Mouse (Mus musculus) kidney, embryonic 14.5 days (tissue): ENCODE data around the gene Serpinf2. TPM values are rescaled to one million over a fixed set of nuclear protein-coding genes. Genes with fewer than 3 reads are reported as not detected.

ENCODE experiments used
- ATAC-seq: fragments of 200-750 bp; cut with Nextera tagmentation; 2 replicates; pipeline ENCODE4 v1.8.0; 2017; ENCODE audit warnings: moderate number of reproducible peaks, mild to moderate bottlenecking, moderate TSS enrichment, moderate library complexity; ENCODE audit not compliant: low FRiP score, low TSS enrichment
- H3K27ac ChIP-seq: fragments of 300-500 bp; sonication (generic); 2 replicates; pipeline ENCODE4 v1.5.1; 2014; ENCODE audit warnings: low read depth, mild to moderate bottlenecking, low read length, moderate library complexity, mixed read lengths
- H3K27me3 ChIP-seq: fragments of 300-500 bp; sonication (generic); 2 replicates; pipeline ENCODE4 v1.6.1; 2014; ENCODE audit warnings: mild to moderate bottlenecking, low read length; ENCODE audit not compliant: control insufficient read depth, insufficient read depth
- H3K36me3 ChIP-seq: fragments of 300-500 bp; sonication (generic); 2 replicates; pipeline ENCODE4 v1.6.1; 2014; ENCODE audit warnings: low read length, mixed read lengths; ENCODE audit not compliant: control insufficient read depth, insufficient read depth
- H3K4me1 ChIP-seq: fragments of 300-500 bp; sonication (generic); 2 replicates; pipeline ENCODE4 v1.6.1; 2014; ENCODE audit warnings: low read length, mixed read lengths; ENCODE audit not compliant: control insufficient read depth, insufficient read depth
- H3K4me2 ChIP-seq: fragments of 300-500 bp; sonication (generic); replicated peaks from 2 replicates; pipeline ENCODE4 v1.6.1; 2014; ENCODE audit warnings: low read depth, mild to moderate bottlenecking, low read length
- H3K4me3 ChIP-seq: fragments of 300-500 bp; sonication (generic); 2 replicates; pipeline ENCODE4 v1.5.1; 2014; ENCODE audit warnings: mild to moderate bottlenecking, low read length
- H3K9ac ChIP-seq: fragments of 300-500 bp; sonication (generic); 2 replicates; pipeline ENCODE4 v1.6.1; 2014; ENCODE audit warnings: low read depth, mild to moderate bottlenecking, low read length, moderate library complexity
- H3K9me3 ChIP-seq: fragments of 300-500 bp; sonication (generic); 2 replicates; pipeline ENCODE4 v1.6.1; 2016; ENCODE audit warnings: low read length; ENCODE audit not compliant: control insufficient read depth
- WGBS: fragments of 180-500 bp; shearing (Covaris S2); extraction: QIAGEN DNeasy Blood & Tissue Kit; methylation state at CpG from one replicate; pipeline ENCODE4 v1.1.7; 2014; 5-methylcytosine and 5-hydroxymethylcytosine counted together
- polyA plus RNA-seq: library from polyadenylated mRNA; unstranded; fragments of >200 nt; fragmentation: Nextera tagmentation; extraction: Ambion mirVana; gene quantifications from 2 replicates; pipeline ENCODE4 v1.2.1, GENCODE M21; 2014

Serpinf2 gene
- polyA plus RNA-seq, 1 experiment from 2014 or later: 8.4 TPM

DNA sequence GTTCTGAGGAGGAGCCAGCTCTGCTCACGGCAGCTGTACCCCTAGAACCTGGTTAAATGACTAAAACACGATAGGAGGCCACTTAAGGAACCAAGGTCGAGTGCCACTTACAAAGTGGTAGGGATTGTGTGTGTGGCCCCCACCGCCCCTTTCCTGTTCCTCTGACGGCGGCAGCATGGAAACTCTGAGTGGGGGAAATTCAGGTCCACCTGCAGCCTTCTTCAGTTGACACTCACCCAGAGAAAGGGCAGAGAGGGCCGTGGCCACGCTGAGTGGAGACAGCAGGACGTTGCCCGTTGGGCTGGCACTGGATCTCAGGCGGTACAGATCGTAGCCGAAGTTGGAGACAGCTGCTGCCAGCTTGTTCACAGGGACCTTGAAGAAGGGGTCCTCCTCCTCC, 23.4 kb downstream of the Serpinf2 start:
- Histone ChIP-seq H3K4me3 (no peak overlapping the region), H3K27me3 (no peaks in the 10 kb centered on the region), H3K27ac (no peak overlapping the region), H3K9me3 (no peaks in the 10 kb centered on the region), H3K4me2 (no peak overlapping the region), H3K4me1 (peaks cover 7% of the 10 kb centered on the region), H3K9ac (no peak overlapping the region), H3K36me3 (peaks cover 11% of the 10 kb centered on the region; the same call in 1 of the 2 replicates)
- 88% methylated on average over 13 of the region's 13 CpGs for WGBS
- no peak for ATAC-seq

DNA sequence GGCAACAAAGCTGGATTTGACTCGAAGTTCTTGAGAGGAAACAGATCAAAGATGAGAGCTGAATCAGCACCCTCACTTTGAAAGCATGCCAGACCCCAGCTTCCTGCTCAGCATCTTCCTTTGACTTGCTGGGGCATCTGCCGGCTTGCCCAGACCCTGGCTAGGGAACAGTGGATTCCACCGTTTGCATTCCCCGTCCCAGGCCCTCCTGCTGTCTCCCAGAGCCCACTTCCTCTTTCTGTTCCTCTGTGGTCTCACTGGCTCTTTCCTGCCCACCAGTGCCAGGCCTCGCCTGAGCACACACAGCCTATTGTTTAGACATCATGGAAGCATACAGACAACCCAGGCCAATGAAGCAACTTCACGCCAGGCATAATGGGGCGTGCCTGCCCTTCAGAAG, 24.3 kb downstream of the Serpinf2 start:
- Histone ChIP-seq H3K36me3 (peaks cover 11% of the 10 kb centered on the region; the same call in 1 of the 2 replicates), H3K9me3 (no peaks in the 10 kb centered on the region), H3K27ac (no peak overlapping the region), H3K4me1 (no peaks in the 10 kb centered on the region), H3K4me3 (no peak overlapping the region), H3K27me3 (no peaks in the 10 kb centered on the region), H3K9ac (no peak overlapping the region), H3K4me2 (no peak overlapping the region)
- no peak for ATAC-seq
- 72% methylated on average over 7 of the region's 7 CpGs for WGBS

DNA sequence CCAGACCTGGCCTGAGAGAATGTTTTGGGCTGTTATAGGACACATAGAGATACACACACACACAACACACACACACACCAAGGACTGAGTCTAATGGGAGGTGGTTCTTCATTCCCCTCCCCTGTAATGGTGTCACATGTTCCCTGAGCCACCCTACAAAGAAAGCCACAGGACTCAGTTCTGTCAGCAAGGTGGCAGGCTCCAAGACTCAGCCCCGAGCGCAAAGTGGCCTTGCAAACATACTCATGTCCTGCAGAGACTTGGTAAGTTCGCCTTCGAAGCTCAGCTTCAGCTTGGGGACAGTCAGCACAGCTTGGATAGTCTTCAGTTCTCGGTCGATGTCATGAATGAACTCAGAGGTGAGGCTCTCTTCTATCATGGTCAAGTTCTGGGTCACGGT, 28.8 kb downstream of the Serpinf2 start:
- no peaks in the 10 kb centered on the region for H3K27me3 ChIP-seq
- no peaks in the 10 kb centered on the region for H3K4me1 ChIP-seq
- WGBS: 88% methylated on average over 7 of the region's 7 CpGs
- no peak overlapping the region for H3K4me3 ChIP-seq
- no peak overlapping the region for H3K4me2 ChIP-seq
- peaks cover 7% of the 10 kb centered on the region; the same call in 1 of the 2 replicates for H3K36me3 ChIP-seq
- no peak for ATAC-seq
- no peaks in the 10 kb centered on the region for H3K9me3 ChIP-seq
- H3K9ac ChIP-seq: no peak overlapping the region
- H3K27ac ChIP-seq: no peak overlapping the region

DNA sequence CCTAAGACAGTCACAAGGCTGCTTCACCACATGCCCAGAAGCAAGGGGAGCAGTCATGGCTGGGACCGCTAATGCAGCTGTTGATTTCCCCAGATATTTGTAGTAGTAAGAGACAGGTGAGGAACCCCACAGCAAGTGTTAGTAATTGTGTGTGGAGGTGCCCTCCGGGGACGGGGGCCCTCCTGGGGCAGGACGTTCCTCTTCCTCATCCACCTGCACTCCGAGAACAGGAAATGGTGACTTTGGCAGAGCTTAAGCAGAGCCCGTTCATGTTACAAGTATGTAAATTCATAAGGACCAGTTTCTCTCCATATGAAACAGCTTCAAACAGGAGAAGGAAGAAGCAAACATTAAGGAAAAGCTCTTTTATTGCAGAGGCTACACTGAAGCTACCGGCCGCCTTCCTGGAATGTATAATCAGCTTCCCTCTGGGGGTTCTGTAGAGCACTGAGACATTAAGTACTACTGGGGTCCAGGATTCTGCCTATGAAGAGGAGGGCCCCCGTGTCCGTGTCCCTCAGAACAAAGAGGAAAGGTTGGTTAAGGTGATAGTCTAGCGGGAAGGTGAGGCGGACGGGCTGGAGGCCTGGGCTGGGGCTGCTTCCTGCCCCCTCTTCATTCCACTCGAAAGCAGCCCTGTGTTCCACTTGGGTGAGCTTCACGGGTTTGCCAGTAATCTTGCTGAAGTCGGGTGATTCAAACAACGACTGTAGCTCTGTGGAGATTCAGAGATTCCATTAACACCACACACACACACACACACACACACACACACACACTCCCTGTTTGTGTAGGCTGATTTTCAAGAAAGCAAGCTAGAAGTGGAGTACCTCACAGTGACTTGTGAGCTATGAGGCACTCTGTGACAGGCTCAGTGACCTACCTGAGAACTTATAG, 29.5 kb downstream of the Serpinf2 start:
- Histone ChIP-seq H3K4me2 (no peak overlapping the region), H3K9ac (no peak overlapping the region), H3K4me3 (no peak overlapping the region), H3K4me1 (no peaks in the 10 kb centered on the region), H3K27me3 (no peaks in the 10 kb centered on the region), H3K36me3 (0 out of 2 replicates have a peak, but pooled peaks cover 3% of the 10 kb centered on the region), H3K9me3 (no peaks in the 10 kb centered on the region), H3K27ac (peak overlapping the region; percentile 1; the same call in 1 of the 2 replicates)
- no peak for ATAC-seq
- whole genome bisulfite sequencing: 65% methylated on average over 17 of the region's 17 CpGs

DNA sequence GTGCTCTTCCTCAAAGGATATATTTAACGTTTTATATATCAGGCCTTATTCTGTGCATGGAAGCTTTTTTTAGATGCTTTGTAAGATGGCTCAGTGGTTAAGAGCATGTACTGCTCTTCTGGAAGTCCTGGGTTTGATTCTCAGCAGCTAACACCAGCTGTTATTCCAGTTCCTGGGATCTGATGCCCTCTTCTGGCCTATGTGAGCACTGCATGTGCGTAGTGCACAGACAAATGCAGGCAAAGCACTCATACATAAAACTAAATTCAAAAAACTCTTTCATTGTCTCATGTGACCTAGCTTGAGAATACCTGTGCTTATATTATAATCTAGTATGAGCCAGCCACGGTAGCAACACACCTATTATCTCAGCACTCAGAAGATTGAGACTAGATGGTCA, 32.5 kb downstream of the Serpinf2 start:
- 38% methylated on average over 3 of the region's 3 CpGs for WGBS
- Histone ChIP-seq H3K4me3 (no peak overlapping the region), H3K27me3 (no peaks in the 10 kb centered on the region), H3K4me1 (no peaks in the 10 kb centered on the region), H3K4me2 (no peak overlapping the region), H3K27ac (no peak overlapping the region), H3K36me3 (0 out of 2 replicates have a peak, but pooled peaks cover 3% of the 10 kb centered on the region), H3K9me3 (no peaks in the 10 kb centered on the region), H3K9ac (no peak overlapping the region)
- ATAC-seq: no peak

DNA sequence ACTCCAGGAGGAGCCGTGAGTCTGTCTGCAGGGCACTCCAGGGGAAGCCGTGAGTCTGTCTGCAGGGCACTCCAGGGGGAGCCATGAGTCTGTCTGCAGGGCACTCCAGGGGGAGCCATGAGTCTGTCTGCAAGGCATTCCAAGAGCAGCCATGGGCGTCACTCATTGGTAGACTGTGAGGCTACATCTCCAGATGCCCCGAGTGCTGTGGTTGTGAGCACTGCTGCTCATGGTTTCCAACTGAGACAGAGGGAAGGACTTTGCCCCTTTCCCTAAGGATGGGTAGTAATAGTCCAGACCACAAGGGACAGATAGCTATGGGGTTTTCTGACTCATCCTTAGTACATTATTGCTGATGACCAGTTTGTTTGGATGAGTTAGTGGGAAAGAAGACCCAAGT, 33.3 kb downstream of the Serpinf2 start:
- H3K4me1 ChIP-seq: no peaks in the 10 kb centered on the region
- WGBS: 78% methylated on average over 4 of the region's 4 CpGs
- no peak overlapping the region for H3K4me2 ChIP-seq
- no peak overlapping the region for H3K9ac ChIP-seq
- no peak overlapping the region for H3K4me3 ChIP-seq
- no peaks in the 10 kb centered on the region for H3K9me3 ChIP-seq
- H3K36me3 ChIP-seq: no peaks in the 10 kb centered on the region
- no peak for ATAC-seq
- H3K27ac ChIP-seq: no peak overlapping the region
- no peaks in the 10 kb centered on the region for H3K27me3 ChIP-seq

DNA sequence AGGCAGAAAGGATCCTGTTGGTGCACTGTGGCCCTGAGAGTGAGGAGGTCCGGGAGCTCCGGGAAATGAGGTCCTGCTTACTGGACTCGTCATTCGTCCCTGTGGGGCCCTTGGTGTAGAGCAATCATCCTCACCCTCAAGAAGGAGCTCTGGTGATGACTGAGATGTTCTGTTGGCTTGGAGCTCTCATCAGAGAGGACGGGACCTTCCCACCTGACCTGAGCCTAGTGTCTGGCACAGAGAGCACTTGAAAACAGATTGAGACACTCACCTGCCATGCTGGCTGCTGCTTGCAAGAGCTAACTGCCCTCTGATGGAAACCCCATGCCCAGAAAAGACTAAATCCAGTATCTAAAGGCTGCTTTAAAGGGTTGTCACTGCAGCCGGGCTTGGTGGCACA, 34.6 kb downstream of the Serpinf2 start:
- Histone ChIP-seq H3K36me3 (no peaks in the 10 kb centered on the region), H3K4me1 (no peaks in the 10 kb centered on the region), H3K27ac (no peak overlapping the region), H3K27me3 (no peaks in the 10 kb centered on the region), H3K4me2 (no peak overlapping the region), H3K9ac (no peak overlapping the region), H3K4me3 (no peak overlapping the region), H3K9me3 (no peaks in the 10 kb centered on the region)
- ATAC-seq: no peak
- WGBS: 88% methylated on average over 6 of the region's 6 CpGs

DNA sequence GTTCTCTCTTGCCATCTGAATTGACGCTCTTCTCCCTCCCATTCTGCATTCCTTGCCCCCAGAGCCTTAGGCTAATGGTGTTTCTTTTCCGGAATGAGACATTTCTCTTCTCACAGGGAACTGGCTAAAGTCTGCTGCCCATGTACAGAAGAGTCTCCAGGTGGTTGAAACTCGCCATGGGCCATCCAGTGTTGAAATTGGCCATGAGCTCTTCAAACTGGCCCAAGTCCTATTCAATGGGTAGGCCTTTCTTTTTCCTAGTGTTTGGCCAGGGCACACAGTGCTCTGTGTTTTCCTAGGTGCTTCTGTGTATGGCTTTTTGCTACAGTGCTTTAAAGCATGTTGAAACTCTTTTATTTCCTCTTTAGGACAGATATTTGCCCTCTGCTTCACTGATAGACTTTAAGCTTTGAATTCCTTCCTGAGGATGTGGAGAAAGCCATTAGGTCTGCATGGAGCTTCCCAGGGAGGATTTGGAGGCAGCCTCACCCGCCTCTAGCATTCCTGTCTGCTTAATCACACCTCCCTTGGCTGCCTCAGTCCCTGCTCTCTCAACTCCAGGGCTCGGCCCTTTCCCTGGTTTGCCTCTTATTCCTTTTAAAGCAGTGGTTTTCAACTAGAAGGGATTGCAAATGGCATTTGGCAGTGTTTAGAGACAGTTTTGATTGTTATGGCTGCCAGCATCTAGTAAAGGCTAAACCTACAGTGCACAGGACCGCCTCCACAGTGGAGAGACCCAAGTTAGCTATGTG, 35.9 kb downstream of the Serpinf2 start:
- Histone ChIP-seq H3K36me3 (no peaks in the 10 kb centered on the region), H3K27me3 (no peaks in the 10 kb centered on the region), H3K27ac (no peak overlapping the region), H3K4me3 (no peak overlapping the region), H3K4me1 (no peaks in the 10 kb centered on the region), H3K9ac (no peak overlapping the region), H3K9me3 (no peaks in the 10 kb centered on the region), H3K4me2 (no peak overlapping the region)
- ATAC-seq: no peak
- 77% methylated on average over 6 of the region's 6 CpGs for WGBS

DNA sequence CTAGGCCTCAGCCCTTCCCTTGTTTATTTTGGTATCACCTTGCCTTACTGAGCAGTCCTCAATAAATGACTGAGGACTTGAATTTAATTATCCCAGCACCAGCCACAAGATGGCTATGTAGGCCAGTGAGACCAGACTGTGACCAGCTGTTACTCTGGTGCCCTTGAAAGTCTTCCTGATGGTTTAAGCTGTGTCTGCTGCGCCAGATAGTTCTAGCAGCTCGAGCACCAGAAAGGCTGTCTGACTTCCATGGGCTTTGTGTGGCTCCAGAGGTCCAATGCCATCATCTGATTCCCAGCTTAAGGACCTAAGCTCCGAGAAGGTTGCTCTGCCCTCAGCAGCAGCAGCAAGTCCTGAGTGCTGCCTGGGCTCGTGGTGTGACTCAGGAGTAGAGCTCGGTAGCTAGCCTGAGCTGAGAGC, 37.1 kb downstream of the Serpinf2 start:
- WGBS: 60% methylated on average over 5 of the region's 5 CpGs
- ATAC-seq: peak; percentile 64; the same call in 1 of the 2 replicates
- Histone ChIP-seq H3K36me3 (no peaks in the 10 kb centered on the region), H3K27me3 (no peaks in the 10 kb centered on the region), H3K4me2 (no peak overlapping the region), H3K9ac (no peak overlapping the region), H3K27ac (no peak overlapping the region), H3K9me3 (no peaks in the 10 kb centered on the region), H3K4me3 (no peak overlapping the region), H3K4me1 (no peaks in the 10 kb centered on the region)
